Mouse (Mus musculus): ENCODE results near the gene Purb.
"Not testable (repeated sequence)": the region's sequence is repeated elsewhere in the genome, so short reads cannot be mapped to it uniquely, and the experiment has no call there.

Gene Purb

GRCm38 (mm10) chr11:6443727-6444076, 32.0 kb downstream of the Purb start:
- no peak for DNase-seq

GRCm38 (mm10) chr11:6443102-6443501, 32.6 kb downstream of the Purb start:
- DNase-seq, result no peak

GRCm38 (mm10) chr11:6442566-6442965, 33.2 kb downstream of the Purb start:
- DNase-seq, result no peak

GRCm38 (mm10) chr11:6440171-6440570, 35.5 kb downstream of the Purb start:
- no peak for DNase-seq

- no peak for DNase-seq
These were observed 38.0 kb downstream of the Purb start for GRCm38 (mm10) chr11:6437667-6438066.

GRCm38 (mm10) chr11:6436442-6436841, 39.3 kb downstream of the Purb start:
- peak; percentile 59 for DNase-seq

GRCm38 (mm10) chr11:6430186-6430585, 45.5 kb downstream of the Purb start:
- DNase-seq, result no peak

GRCm38 (mm10) chr11:6420722-6421350, 54.9 kb downstream of the Purb start:
- no peak for DNase-seq

GRCm38 (mm10) chr11:6420283-6420703, 55.4 kb downstream of the Purb start:
- DNase-seq, result no peak

GRCm38 (mm10) chr11:6419156-6419555, 56.6 kb downstream of the Purb start:
- not testable (repeated sequence) for DNase-seq

GRCm38 (mm10) chr11:6418751-6419150, 57.0 kb downstream of the Purb start:
- DNase-seq, result no peak
